Mouse (Mus musculus): Measurements from ENCODE around the gene Npas1. TPM values are rescaled to one million over a fixed set of nuclear protein-coding genes. Genes with fewer than 3 reads are reported as not detected.

The Npas1 gene
- total and polyA plus RNA-seq, 3 experiments, result 0.05 TPM; not detected in 2

GRCm38 (mm10) chr7:16475764-16476599 is 1.5 kb downstream of the Npas1 start:
- H3K4me1 ChIP-seq (ENCODE audit: insufficient read depth, low read depth, low read length), result no peaks in the 10 kb centered on the region
- peaks cover 67% of the 10 kb centered on the region for H3K27me3 ChIP-seq (ENCODE audit: insufficient read depth, low read length)
- no peak overlapping the region for H3K4me3 ChIP-seq (ENCODE audit: low read depth, low read length)
- peaks cover 10% of the 10 kb centered on the region; the same call in 1 of the 2 replicates for H3K9me3 ChIP-seq (replicated peaks)
- TF ChIP-seq CTCF (IDR thresholded peaks at IDR 0.05; ENCODE audit: low read depth, low read length), result no peak
- TF ChIP-seq TAL1 (conservative IDR thresholded peaks at IDR 0.05; ENCODE audit: low read depth, low read length), result no peak
- TF ChIP-seq GATA2 (IDR thresholded peaks at IDR 0.05; ENCODE audit: borderline replicate concordance, low read depth, low read length), result no peak
- TF ChIP-seq POLR2AphosphoS5 (IDR thresholded peaks at IDR 0.05; ENCODE audit: insufficient replicate concordance, low read depth, low read length), result no peak
- no peak for TF ChIP-seq GATA1 (IDR thresholded peaks at IDR 0.05; ENCODE audit: borderline replicate concordance, low read length)
- ATAC-seq (ENCODE audit: extremely low read depth, insufficient number of reproducible peaks, low FRiP score, poor library complexity, severe bottlenecking) (no peak), DNase-seq (ENCODE audit: low spot score) (no peak)
- no peaks in the 10 kb centered on the region for H3K36me3 ChIP-seq (replicated peaks)

GRCm38 (mm10) chr7:16475321-16475720 is 2.2 kb downstream of the Npas1 start:
- TF ChIP-seq POLR2AphosphoS5 (IDR thresholded peaks at IDR 0.05; ENCODE audit: insufficient replicate concordance, low read depth, low read length), result no peak
- no peak for TF ChIP-seq CTCF (IDR thresholded peaks at IDR 0.05; ENCODE audit: low read depth, low read length)
- TF ChIP-seq TAL1 (conservative IDR thresholded peaks at IDR 0.05; ENCODE audit: low read depth, low read length), result no peak
- TF ChIP-seq GATA2 (IDR thresholded peaks at IDR 0.05; ENCODE audit: borderline replicate concordance, low read depth, low read length), result no peak
- TF ChIP-seq GATA1 (IDR thresholded peaks at IDR 0.05; ENCODE audit: borderline replicate concordance, low read length), result no peak
- H3K9me3 ChIP-seq (replicated peaks), result peaks cover 10% of the 10 kb centered on the region; the same call in 1 of the 2 replicates
- H3K27me3 ChIP-seq (ENCODE audit: insufficient read depth, low read length), result peaks cover 67% of the 10 kb centered on the region
- no peaks in the 10 kb centered on the region for H3K36me3 ChIP-seq (replicated peaks)
- DNase-seq (ENCODE audit: low spot score) (no peak), ATAC-seq (ENCODE audit: extremely low read depth, insufficient number of reproducible peaks, low FRiP score, poor library complexity, severe bottlenecking) (no peak)
- H3K4me1 ChIP-seq (ENCODE audit: insufficient read depth, low read depth, low read length), result no peaks in the 10 kb centered on the region
- no peak overlapping the region for H3K4me3 ChIP-seq (ENCODE audit: low read depth, low read length)

- DNase-seq (ENCODE audit: low spot score) (no peak), ATAC-seq (ENCODE audit: extremely low read depth, insufficient number of reproducible peaks, low FRiP score, poor library complexity, severe bottlenecking) (no peak)
- Histone ChIP-seq H3K4me3 (ENCODE audit: low read depth, low read length) (no peak overlapping the region), H3K36me3 (replicated peaks) (no peaks in the 10 kb centered on the region), H3K9me3 (replicated peaks) (peaks cover 10% of the 10 kb centered on the region; the same call in 1 of the 2 replicates), H3K27me3 (ENCODE audit: insufficient read depth, low read length) (peaks cover 67% of the 10 kb centered on the region), H3K4me1 (ENCODE audit: insufficient read depth, low read depth, low read length) (no peaks in the 10 kb centered on the region)
- TF ChIP-seq POLR2AphosphoS5 (IDR thresholded peaks at IDR 0.05; ENCODE audit: insufficient replicate concordance, low read depth, low read length) (no peak), TAL1 (conservative IDR thresholded peaks at IDR 0.05; ENCODE audit: low read depth, low read length) (no peak), GATA2 (IDR thresholded peaks at IDR 0.05; ENCODE audit: borderline replicate concordance, low read depth, low read length) (no peak), GATA1 (IDR thresholded peaks at IDR 0.05; ENCODE audit: borderline replicate concordance, low read length) (no peak), CTCF (IDR thresholded peaks at IDR 0.05; ENCODE audit: low read depth, low read length) (no peak)
Observed at GRCm38 (mm10) chr7:16474445-16474844, 3.1 kb downstream of the Npas1 start.

- no peak for ATAC-seq (ENCODE audit: extremely low read depth, insufficient number of reproducible peaks, low FRiP score, poor library complexity, severe bottlenecking)
- no peak for DNase-seq (ENCODE audit: low spot score)
- peaks cover 10% of the 10 kb centered on the region; the same call in 1 of the 2 replicates for H3K9me3 ChIP-seq (replicated peaks)
- no peaks in the 10 kb centered on the region for H3K36me3 ChIP-seq (replicated peaks)
- no peak for TF ChIP-seq POLR2AphosphoS5 (IDR thresholded peaks at IDR 0.05; ENCODE audit: insufficient replicate concordance, low read depth, low read length)
- no peak for TF ChIP-seq CTCF (IDR thresholded peaks at IDR 0.05; ENCODE audit: low read depth, low read length)
- TF ChIP-seq GATA2 (IDR thresholded peaks at IDR 0.05; ENCODE audit: borderline replicate concordance, low read depth, low read length), result no peak
- no peak for TF ChIP-seq TAL1 (conservative IDR thresholded peaks at IDR 0.05; ENCODE audit: low read depth, low read length)
- no peak for TF ChIP-seq GATA1 (IDR thresholded peaks at IDR 0.05; ENCODE audit: borderline replicate concordance, low read length)
- no peaks in the 10 kb centered on the region for H3K4me1 ChIP-seq (ENCODE audit: insufficient read depth, low read depth, low read length)
- H3K4me3 ChIP-seq (ENCODE audit: low read depth, low read length), result no peak overlapping the region
- H3K27me3 ChIP-seq (ENCODE audit: insufficient read depth, low read length), result peaks cover 73% of the 10 kb centered on the region
Observed at GRCm38 (mm10) chr7:16473847-16474246, 3.7 kb downstream of the Npas1 start.

- no peak for DNase-seq (ENCODE audit: low spot score)
- ATAC-seq (ENCODE audit: extremely low read depth, insufficient number of reproducible peaks, low FRiP score, poor library complexity, severe bottlenecking), result no peak
Observed at GRCm38 (mm10) chr7:16472116-16472709, 5.3 kb downstream of the Npas1 start.

GRCm38 (mm10) chr7:16471549-16471948 is 6.0 kb downstream of the Npas1 start:
- DNase-seq (ENCODE audit: low spot score) (no peak), ATAC-seq (ENCODE audit: extremely low read depth, insufficient number of reproducible peaks, low FRiP score, poor library complexity, severe bottlenecking) (no peak)
- no peaks in the 10 kb centered on the region for H3K36me3 ChIP-seq (replicated peaks)
- H3K4me3 ChIP-seq (ENCODE audit: low read depth, low read length), result no peak overlapping the region
- TF ChIP-seq GATA1 (IDR thresholded peaks at IDR 0.05; ENCODE audit: borderline replicate concordance, low read length) (no peak), POLR2AphosphoS5 (IDR thresholded peaks at IDR 0.05; ENCODE audit: insufficient replicate concordance, low read depth, low read length) (no peak), CTCF (IDR thresholded peaks at IDR 0.05; ENCODE audit: low read depth, low read length) (no peak), TAL1 (conservative IDR thresholded peaks at IDR 0.05; ENCODE audit: low read depth, low read length) (no peak), GATA2 (IDR thresholded peaks at IDR 0.05; ENCODE audit: borderline replicate concordance, low read depth, low read length) (no peak)
- peaks cover 73% of the 10 kb centered on the region for H3K27me3 ChIP-seq (ENCODE audit: insufficient read depth, low read length)
- H3K4me1 ChIP-seq (ENCODE audit: insufficient read depth, low read depth, low read length), result peaks cover 4% of the 10 kb centered on the region; the same call in 1 of the 2 replicates
- H3K9me3 ChIP-seq (replicated peaks), result peaks cover 10% of the 10 kb centered on the region; the same call in 1 of the 2 replicates

More at GRCm38 (mm10) chr7:16472116-16472709, 5.3 kb downstream of the Npas1 start:
- Histone ChIP-seq H3K4me1 (ENCODE audit: insufficient read depth, low read depth, low read length) (peaks cover 3% of the 10 kb centered on the region; the same call in 1 of the 2 replicates), H3K4me3 (ENCODE audit: low read depth, low read length) (no peak overlapping the region), H3K36me3 (replicated peaks) (no peaks in the 10 kb centered on the region), H3K9me3 (replicated peaks) (peaks cover 10% of the 10 kb centered on the region; the same call in 1 of the 2 replicates), H3K27me3 (ENCODE audit: insufficient read depth, low read length) (peaks cover 79% of the 10 kb centered on the region)
- TF ChIP-seq TAL1 (conservative IDR thresholded peaks at IDR 0.05; ENCODE audit: low read depth, low read length) (no peak), POLR2AphosphoS5 (IDR thresholded peaks at IDR 0.05; ENCODE audit: insufficient replicate concordance, low read depth, low read length) (no peak), GATA2 (IDR thresholded peaks at IDR 0.05; ENCODE audit: borderline replicate concordance, low read depth, low read length) (no peak), GATA1 (IDR thresholded peaks at IDR 0.05; ENCODE audit: borderline replicate concordance, low read length) (no peak), CTCF (IDR thresholded peaks at IDR 0.05; ENCODE audit: low read depth, low read length) (no peak)

All from G1E (cell line).